Mouse (Mus musculus) bone marrow, adult 2 months (tissue): Measurements from ENCODE around the gene Matk. TPM values are rescaled to one million over a fixed set of nuclear protein-coding genes. Genes with fewer than 3 reads are reported as not detected.

Source experiments
- H3K27ac ChIP-seq: fragments of 200-500 bp; 2 replicates; pipeline ENCODE4 v1.5.1; 2012; ENCODE audit warnings: low read depth, mild to moderate bottlenecking, control low read depth, inconsistent platforms, low read length; ENCODE audit not compliant: control insufficient read depth, poor library complexity, insufficient read depth
- H3K4me1 ChIP-seq: fragments of 200-500 bp; 2 replicates; pipeline ENCODE4 v1.6.1; 2011; ENCODE audit warnings: low read length; ENCODE audit not compliant: control insufficient read depth, insufficient read depth
- H3K4me3 ChIP-seq: fragments of 200-500 bp; replicated peaks from 2 replicates; pipeline ENCODE3; 2011; ENCODE audit warnings: mild to moderate bottlenecking, low read depth, low read length, control low read depth; ENCODE audit not compliant: control insufficient read depth
- CTCF ChIP-seq: fragments of 200-500 bp; IDR thresholded peaks from 2 replicates; pipeline ENCODE4 v1.5.1; 2011; ENCODE audit warnings: low read length, control low read depth; ENCODE audit not compliant: control insufficient read depth, insufficient read depth
- POLR2A ChIP-seq: fragments of 200-500 bp; IDR thresholded peaks from 2 replicates; pipeline ENCODE4 v1.6.1; 2011; ENCODE audit warnings: low read depth, mild to moderate bottlenecking, control low read depth, low read length, borderline replicate concordance; ENCODE audit not compliant: control insufficient read depth
- WGBS: fragments of 180-500 bp; shearing (Covaris S2); methylation state at CpG from one replicate; pipeline ENCODE4 v1.1.7; 2018; 5-methylcytosine and 5-hydroxymethylcytosine counted together
- polyA plus RNA-seq: library from polyadenylated mRNA; stranded (reverse); fragments of >200 nt; gene quantifications from 2 replicates; pipeline ENCODE4 v1.2.4, GENCODE M21; 2011; ENCODE audit warnings: low replicate concordance; ENCODE audit not compliant: missing spikeins, insufficient read depth, insufficient read length

Matk gene
- polyA plus RNA-seq, 1 experiment = 18.9 TPM

DNA sequence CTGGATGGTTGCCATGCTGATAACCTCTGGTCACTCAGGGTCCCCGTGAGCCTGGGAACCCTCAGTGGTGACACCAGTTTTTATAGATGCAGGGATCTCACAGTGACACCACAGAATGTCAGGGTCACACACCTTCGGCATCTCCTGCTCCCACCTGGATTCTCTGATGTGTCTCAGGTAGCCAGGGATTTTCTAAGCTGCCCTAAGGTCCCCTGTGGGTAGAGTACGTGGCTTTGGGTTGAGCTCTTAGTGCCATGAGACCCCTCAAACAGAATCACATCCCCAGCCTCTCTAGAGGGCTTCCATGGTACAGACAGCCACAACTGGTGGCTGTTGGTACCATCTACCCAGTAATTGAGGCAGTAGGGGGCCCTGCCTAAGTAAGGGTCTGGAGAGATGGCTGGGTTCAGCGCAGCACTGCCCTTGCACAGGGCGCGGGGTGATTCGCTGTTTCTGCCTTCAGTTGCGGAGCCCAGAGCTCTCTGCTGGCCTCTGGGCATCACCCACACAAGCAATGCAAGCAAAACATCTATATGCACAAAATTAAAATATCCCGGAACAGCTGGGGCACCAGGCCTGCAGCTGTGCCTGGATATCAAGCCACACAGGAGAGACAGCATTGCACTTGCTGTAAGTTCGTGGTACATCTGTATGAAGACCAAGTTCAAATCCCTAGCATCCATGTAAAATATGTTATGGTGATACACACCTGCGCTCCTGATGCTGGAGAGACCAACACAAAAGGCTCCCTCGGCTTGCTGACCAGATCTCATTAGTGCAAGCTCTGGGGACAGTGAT, 16.1 kb upstream of the Matk start:
- TF ChIP-seq CTCF (no peak), POLR2A (no peak)
- Histone ChIP-seq H3K4me1 (no peaks in the 10 kb centered on the region), H3K4me3 (no peak overlapping the region)

DNA sequence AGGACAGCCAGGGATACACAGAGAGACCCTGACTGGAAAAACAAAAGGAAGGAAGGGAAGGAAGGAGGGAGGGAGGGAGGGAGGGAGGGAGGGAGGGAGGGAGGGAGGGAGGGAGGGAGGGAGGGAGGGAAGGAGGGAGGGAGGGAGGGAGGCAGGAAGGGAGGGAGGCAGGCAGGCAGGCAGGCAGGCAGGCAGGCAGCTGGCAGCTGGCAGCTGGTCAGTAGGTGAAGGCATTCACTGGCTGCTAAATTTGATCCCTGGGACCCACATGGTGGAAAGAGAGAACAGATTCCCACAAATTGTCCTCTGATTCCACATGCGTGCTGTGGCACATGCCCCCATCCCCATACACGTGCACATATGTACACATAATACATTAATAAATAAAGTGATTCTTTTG, 14.1 kb upstream of the Matk start:
- 89% methylated on average over 2 of the region's 2 CpGs for WGBS
- Histone ChIP-seq H3K27ac (no peak overlapping the region), H3K4me3 (no peak overlapping the region), H3K4me1 (no peaks in the 10 kb centered on the region)
- TF ChIP-seq POLR2A (no peak), CTCF (no peak)

More for the DNA sequence above, 16.1 kb upstream of the Matk start:
- 81% methylated on average over 12 of the region's 12 CpGs for WGBS
- no peak overlapping the region for H3K27ac ChIP-seq

DNA sequence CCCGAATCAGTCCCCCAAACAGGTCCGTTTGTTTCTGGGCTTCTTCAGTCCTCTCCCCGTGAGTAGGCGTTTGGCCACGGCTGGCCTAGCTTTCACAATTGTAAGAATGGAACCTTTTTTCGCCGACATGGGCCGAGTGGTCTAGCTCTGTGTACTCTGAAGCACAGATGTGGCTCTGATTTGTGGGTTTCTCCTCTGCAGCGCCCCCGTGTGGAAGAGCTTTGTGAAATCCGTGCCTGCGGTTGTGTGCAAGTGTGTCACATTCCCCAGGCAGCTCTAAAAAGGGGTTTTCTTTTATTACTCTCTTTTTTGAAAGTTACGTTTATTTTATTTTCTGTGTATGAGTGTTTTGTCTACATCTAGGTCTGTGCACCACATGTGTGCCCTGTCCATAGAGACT, 11.9 kb upstream of the Matk start:
- Histone ChIP-seq H3K27ac (no peak overlapping the region), H3K4me3 (no peak overlapping the region), H3K4me1 (no peaks in the 10 kb centered on the region)
- TF ChIP-seq POLR2A (no peak), CTCF (peak; percentile 71)
- 28% methylated on average over 13 of the region's 13 CpGs for WGBS

DNA sequence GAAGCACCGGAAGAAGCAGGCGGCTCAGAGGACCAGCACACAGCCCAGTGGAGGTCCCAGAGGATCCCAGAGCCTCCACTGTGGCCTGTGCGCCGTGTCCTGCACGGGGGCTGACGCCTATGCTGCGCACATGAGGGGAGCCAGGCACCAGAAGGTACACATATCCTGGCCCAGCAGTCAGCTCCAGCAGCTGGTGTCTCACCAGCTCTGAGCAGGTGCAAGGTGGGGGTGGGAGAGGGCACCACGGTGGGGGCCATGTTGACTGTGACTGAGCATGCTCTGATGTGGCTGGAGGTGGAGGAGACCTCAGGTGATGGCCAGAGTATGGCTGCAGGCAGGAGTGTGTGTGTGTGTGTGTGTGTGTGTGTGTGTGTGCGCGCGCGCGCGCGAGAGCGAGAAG, 10.7 kb upstream of the Matk start:
- WGBS = 88% methylated on average over 16 of the region's 16 CpGs
- no peak overlapping the region for H3K4me3 ChIP-seq
- no peaks in the 10 kb centered on the region for H3K4me1 ChIP-seq
- no peak for TF ChIP-seq POLR2A
- no peak for TF ChIP-seq CTCF
- no peak overlapping the region for H3K27ac ChIP-seq

DNA sequence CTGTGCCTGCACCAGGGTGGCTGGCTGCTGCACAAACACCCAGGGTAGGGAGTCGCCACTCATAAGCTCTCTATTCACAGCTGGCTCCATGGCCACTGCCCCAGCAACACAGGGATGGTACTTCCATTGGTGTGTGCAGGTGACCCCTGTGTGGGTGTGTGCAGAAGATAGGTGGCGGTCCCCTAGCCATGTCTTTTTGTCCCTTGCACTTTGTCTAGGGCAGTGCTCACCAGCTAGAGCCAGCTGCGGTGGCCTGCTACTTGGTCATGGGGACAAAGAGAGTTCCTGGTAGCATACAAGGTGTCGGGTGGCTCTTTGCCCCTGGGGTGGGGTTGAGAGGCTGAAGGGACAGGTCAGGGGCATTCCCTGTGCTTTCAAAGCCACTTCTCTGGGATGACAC, 8.6 kb upstream of the Matk start:
- Histone ChIP-seq H3K27ac (no peak overlapping the region), H3K4me3 (no peak overlapping the region), H3K4me1 (no peaks in the 10 kb centered on the region)
- no peak for TF ChIP-seq POLR2A
- no peak for TF ChIP-seq CTCF
- WGBS = 78% methylated on average over 4 of the region's 4 CpGs

DNA sequence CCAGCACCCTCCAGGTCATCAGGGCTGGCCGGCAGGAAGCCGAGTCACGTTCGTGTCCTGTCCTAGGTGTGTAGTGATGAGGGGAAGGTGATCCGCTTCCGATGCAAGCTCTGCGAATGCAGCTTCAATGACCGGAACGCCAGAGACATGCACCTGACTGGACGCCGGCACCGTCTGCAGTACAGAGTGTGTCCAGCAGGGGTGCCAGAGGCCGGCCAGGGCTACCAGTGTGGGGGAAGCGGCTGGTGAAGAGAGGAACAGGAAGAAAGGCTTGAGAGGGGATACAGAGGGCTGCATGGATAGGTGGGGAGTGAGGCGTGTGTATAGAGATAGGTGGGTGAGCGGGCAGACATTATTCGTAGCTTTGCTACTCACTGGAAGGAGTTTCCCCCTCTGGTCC, 8.1 kb upstream of the Matk start:
- peak; percentile 93 for TF ChIP-seq CTCF
- no peak for TF ChIP-seq POLR2A
- Histone ChIP-seq H3K27ac (no peak overlapping the region), H3K4me1 (no peaks in the 10 kb centered on the region), H3K4me3 (no peak overlapping the region)
- 7% methylated on average over 17 of the region's 17 CpGs for WGBS

DNA sequence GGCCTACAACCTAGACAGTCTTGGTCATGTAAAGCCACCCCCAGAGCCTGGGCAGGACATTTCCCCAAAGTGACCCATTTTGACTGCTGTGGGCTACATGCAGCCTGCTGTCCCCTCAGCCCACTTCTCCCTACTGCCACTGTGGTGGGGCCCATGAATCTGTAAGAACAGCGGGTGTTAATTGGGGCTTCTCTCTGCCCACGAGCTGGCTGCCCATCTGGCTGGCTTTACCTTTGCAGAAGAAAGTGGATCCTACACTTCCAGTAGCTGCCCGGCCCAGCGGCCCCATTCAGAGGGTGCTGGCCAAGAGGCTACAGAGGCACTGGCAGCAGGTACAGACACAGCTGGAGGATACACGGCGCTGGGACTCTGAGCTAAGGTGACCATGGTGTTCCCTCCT, 7.6 kb upstream of the Matk start:
- Histone ChIP-seq H3K4me1 (no peaks in the 10 kb centered on the region), H3K27ac (no peak overlapping the region), H3K4me3 (no peak overlapping the region)
- WGBS = 79% methylated on average over 6 of the region's 6 CpGs
- TF ChIP-seq POLR2A = 0 out of 2 replicates have a peak, but pooled peaks have one; percentile 16
- no peak for TF ChIP-seq CTCF

DNA sequence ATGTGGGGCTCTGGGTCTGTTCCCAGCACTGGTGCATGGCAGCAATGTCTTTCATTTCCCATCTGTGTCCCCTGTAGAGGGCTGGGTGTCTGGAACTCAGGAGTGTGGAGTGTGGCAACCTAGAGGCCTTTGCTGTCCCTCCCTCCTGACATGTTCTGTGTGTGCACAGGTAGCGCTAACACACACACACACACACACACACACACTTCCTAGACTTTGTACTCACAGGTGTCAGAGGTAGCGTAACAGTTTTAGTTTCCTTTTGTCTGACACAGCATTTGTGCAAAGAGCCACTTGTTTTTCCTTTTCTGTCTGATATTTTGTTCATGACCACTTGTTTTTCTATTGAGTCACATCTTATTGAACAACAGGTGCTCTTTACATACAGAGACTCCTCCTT, 4.9 kb upstream of the Matk start:
- Histone ChIP-seq H3K4me3 (no peak overlapping the region), H3K4me1 (no peaks in the 10 kb centered on the region), H3K27ac (no peak overlapping the region)
- WGBS = 77% methylated on average over 2 of the region's 2 CpGs
- TF ChIP-seq POLR2A (no peak), CTCF (no peak)
